15 mouse cellular contexts compared by ENCODE assay signal in the genomic region with DNA sequence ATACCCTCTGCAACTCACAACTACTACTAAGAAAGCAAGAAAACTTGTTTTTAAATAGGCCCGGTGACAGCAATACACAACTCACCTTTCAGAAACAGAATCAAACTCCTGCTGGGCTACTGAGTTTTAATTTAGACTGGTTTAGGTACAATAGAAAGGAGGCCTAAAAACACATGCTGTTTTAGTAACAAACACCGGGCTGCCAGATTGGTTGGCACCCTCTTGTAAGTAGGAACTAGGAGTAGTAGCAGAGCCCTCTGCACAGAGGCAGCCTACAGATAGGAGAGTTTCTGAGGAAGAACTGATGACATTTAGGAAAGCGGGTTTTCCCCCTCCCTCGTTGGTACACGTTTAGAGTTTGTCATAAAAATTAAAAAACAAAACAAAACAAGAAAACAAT. TPM values are rescaled to one million over a fixed set of nuclear protein-coding genes. Genes with fewer than 3 reads are reported as not detected.
DNase-seq lines count a peak whose midpoint lies in the region; ATAC-seq lines count a peak whose summit lies in the region.
"Had no signal": no experiment of that assay in that cellular context is flagged by ENCODE, and none has a peak within 500 bp of the region (broad histone marks: within the 10 kb centered on the region; RNA-seq: fewer than 3 reads in every experiment).

No protein-coding gene starts in this region.

- no peak overlapping the region for H3K9ac ChIP-seq in forebrain, embryonic 15.5 days (replicated peaks)
- H3K9ac ChIP-seq in embryonic facial prominence, embryonic 12.5 days, result peak overlapping the region; percentile 75
- peak overlapping the region; percentile 62 for H3K9ac ChIP-seq in limb, embryonic 13.5 days
- H3K9ac ChIP-seq: kidney, embryonic 15.5 days; liver, postnatal 0 days had no signal

- H3K4me1 ChIP-seq in forebrain, embryonic 10.5 days, result peaks cover 52% of the 10 kb centered on the region
- H3K4me1 ChIP-seq in forebrain, embryonic 15.5 days, result peaks cover 30% of the 10 kb centered on the region
- H3K4me1 ChIP-seq in embryonic facial prominence, embryonic 12.5 days, result peaks cover 32% of the 10 kb centered on the region; the same call in 1 of the 2 replicates
- peaks cover 42% of the 10 kb centered on the region for H3K4me1 ChIP-seq in limb, embryonic 13.5 days

- no peak for ATAC-seq in forebrain, embryonic 15.5 days (replicated peaks)
- ATAC-seq in embryonic facial prominence, embryonic 12.5 days (ENCODE audit: insufficient number of reproducible peaks, insufficient read depth, low FRiP score, low TSS enrichment), result no peak
- no peak for ATAC-seq in limb, embryonic 13.5 days (ENCODE audit: low FRiP score, low read depth)
- no peak for ATAC-seq in inflammation-experienced regulatory T-cells, adult 6 months
- ATAC-seq: liver, postnatal 0 days had no signal

- peaks cover 100% of the 10 kb centered on the region for H3K27me3 ChIP-seq in forebrain, embryonic 10.5 days (ENCODE audit: poor library complexity, severe bottlenecking)
- peaks cover 95% of the 10 kb centered on the region for H3K27me3 ChIP-seq in forebrain, embryonic 15.5 days
- H3K27me3 ChIP-seq in embryonic facial prominence, embryonic 12.5 days, result peaks cover 15% of the 10 kb centered on the region; the same call in 1 of the 2 replicates
- H3K27me3 ChIP-seq in limb, embryonic 13.5 days, result peaks cover 67% of the 10 kb centered on the region

- no peaks in the 10 kb centered on the region for H3K9me3 ChIP-seq in forebrain, embryonic 10.5 days
- H3K9me3 ChIP-seq in forebrain, embryonic 15.5 days, result no peaks in the 10 kb centered on the region
- H3K9me3 ChIP-seq in embryonic facial prominence, embryonic 12.5 days, result no peaks in the 10 kb centered on the region
- H3K9me3 ChIP-seq in limb, embryonic 13.5 days, result no peaks in the 10 kb centered on the region
- H3K9me3 ChIP-seq: kidney, embryonic 15.5 days had no signal

- WGBS in forebrain, embryonic 10.5 days, result 2% methylated on average over 5 of the region's 5 CpGs
- WGBS in forebrain, embryonic 15.5 days, result 3% methylated on average over 5 of the region's 5 CpGs
- 9% methylated on average over 5 of the region's 5 CpGs for WGBS in embryonic facial prominence, embryonic 12.5 days
- 15% methylated on average over 5 of the region's 5 CpGs for WGBS in limb, embryonic 13.5 days

- no peak overlapping the region for H3K4me2 ChIP-seq in forebrain, embryonic 15.5 days (replicated peaks)
- peak overlapping the region; percentile 67 for H3K4me2 ChIP-seq in embryonic facial prominence, embryonic 12.5 days (replicated peaks)
- H3K4me2 ChIP-seq in limb, embryonic 13.5 days (replicated peaks), result peak overlapping the region; percentile 60
- H3K4me2 ChIP-seq: kidney, embryonic 15.5 days had no signal

- peak overlapping the region; percentile 39 for H3K4me3 ChIP-seq in forebrain, embryonic 10.5 days
- no peak overlapping the region for H3K4me3 ChIP-seq in forebrain, embryonic 15.5 days
- H3K4me3 ChIP-seq in embryonic facial prominence, embryonic 12.5 days, result peak overlapping the region; percentile 77
- H3K4me3 ChIP-seq in limb, embryonic 13.5 days, result peak overlapping the region; percentile 77
- H3K4me3 ChIP-seq: kidney, embryonic 15.5 days had no signal

- DNase-seq in forebrain, embryonic 10.5 days (ENCODE audit: extremely low spot score, low spot score), result no peak
- peak; percentile 15 for DNase-seq in kidney, postnatal 10 days
- no peak for DNase-seq in kidney, adult 9 months
- no peak for DNase-seq in testis, postnatal 14 days (ENCODE audit: low spot score)
- DNase-seq: adrenal gland, adult 8-10 months; B cell, adult 2 months; cerebellum, adult 9-11 months; liver, postnatal 0 days; right cerebral cortex, postnatal 25 days had no signal

- H3K36me3 ChIP-seq in forebrain, embryonic 10.5 days (replicated peaks), result no peaks in the 10 kb centered on the region
- no peaks in the 10 kb centered on the region for H3K36me3 ChIP-seq in forebrain, embryonic 15.5 days
- peaks cover 12% of the 10 kb centered on the region for H3K36me3 ChIP-seq in embryonic facial prominence, embryonic 12.5 days
- 0 out of 2 replicates have a peak, but pooled peaks cover 4% of the 10 kb centered on the region for H3K36me3 ChIP-seq in limb, embryonic 13.5 days
- H3K36me3 ChIP-seq: kidney, embryonic 15.5 days had no signal

- H3K27ac ChIP-seq in forebrain, embryonic 10.5 days, result no peak overlapping the region
- H3K27ac ChIP-seq in forebrain, embryonic 15.5 days (replicated peaks), result no peak overlapping the region
- peak overlapping the region; percentile 60; the same call in 1 of the 2 replicates for H3K27ac ChIP-seq in embryonic facial prominence, embryonic 12.5 days
- H3K27ac ChIP-seq in limb, embryonic 13.5 days, result no peak overlapping the region
- H3K27ac ChIP-seq: kidney, embryonic 15.5 days; macrophage had no signal

RNA-seq across cellular contexts. Expression of a gene that starts 11.3 kb away (rescaled TPM):
- 10.7 and 11.4 TPM in 2 replicates for polyA plus RNA-seq in forebrain, embryonic 10.5 days (2016; fragmentation: Nextera tagmentation; extraction: Ambion mirVana)
- 0.25 and 0.29 TPM in 2 replicates for polyA plus RNA-seq in forebrain, embryonic 15.5 days (2015; fragmentation: Nextera tagmentation; extraction: Ambion mirVana)
- 73.0 and 75.3 TPM in 2 replicates for polyA plus RNA-seq in embryonic facial prominence, embryonic 12.5 days (2016; fragmentation: Nextera tagmentation; extraction: Ambion mirVana)
- polyA plus RNA-seq in limb, embryonic 13.5 days (2015; fragmentation: Nextera tagmentation; extraction: Ambion mirVana), result 47.0 and 50.0 TPM in 2 replicates
- not detected for polyA plus RNA-seq in inflammation-experienced regulatory T-cells, adult 6 months (2017; shearing (Covaris generic))
- polyA plus RNA-seq: macrophage had no signal
